Mouse (Mus musculus) heart, embryonic 11.5 days (tissue): ENCODE data around the gene Sirt4. TPM values are rescaled to one million over a fixed set of nuclear protein-coding genes. Genes with fewer than 3 reads are reported as not detected.

Experiments
- ATAC-seq: fragments of 200-750 bp; cut with Nextera tagmentation; replicated peaks from 2 replicates; pipeline ENCODE4 v1.8.0; 2017; ENCODE audit warnings: moderate library complexity; ENCODE audit not compliant: insufficient number of reproducible peaks, low FRiP score, low TSS enrichment
- H3K27ac ChIP-seq: fragments of 300-500 bp; sonication (generic); 2 replicates; pipeline ENCODE4 v1.5.1; 2014; ENCODE audit warnings: mild to moderate bottlenecking, low read depth, low read length
- H3K27me3 ChIP-seq: fragments of 300-500 bp; sonication (generic); 2 replicates; pipeline ENCODE4 v1.6.1; 2014; ENCODE audit warnings: mild to moderate bottlenecking, low read length, mixed read lengths; ENCODE audit not compliant: control insufficient read depth, insufficient read depth
- H3K36me3 ChIP-seq: fragments of 300-500 bp; sonication (generic); 2 replicates; pipeline ENCODE4 v1.6.1; 2014; ENCODE audit warnings: mild to moderate bottlenecking, low read length, moderate library complexity, mixed read lengths; ENCODE audit not compliant: control insufficient read depth, insufficient read depth
- H3K4me1 ChIP-seq: fragments of 300-500 bp; sonication (generic); 2 replicates; pipeline ENCODE4 v1.6.1; 2014; ENCODE audit warnings: low read length; ENCODE audit not compliant: control insufficient read depth, insufficient read depth
- H3K4me2 ChIP-seq: fragments of 300-500 bp; sonication (generic); 2 replicates; pipeline ENCODE4 v1.6.1; 2014; ENCODE audit warnings: mild to moderate bottlenecking, moderate library complexity
- H3K4me3 ChIP-seq: fragments of 300-500 bp; sonication (generic); 2 replicates; pipeline ENCODE4 v1.5.1; 2014; ENCODE audit warnings: low read depth, low read length
- H3K9ac ChIP-seq: fragments of 300-500 bp; sonication (generic); 2 replicates; pipeline ENCODE4 v1.6.1; 2014; ENCODE audit warnings: mild to moderate bottlenecking, low read depth, low read length, moderate library complexity
- H3K9me3 ChIP-seq: fragments of 300-500 bp; sonication (generic); replicated peaks from 2 replicates; pipeline ENCODE4 v1.6.1; 2016; ENCODE audit warnings: low read length; ENCODE audit not compliant: control insufficient read depth
- WGBS: fragments of 180-500 bp; shearing (Covaris S2); extraction: QIAGEN DNeasy Blood & Tissue Kit; methylation state at CpG from one replicate; pipeline ENCODE4 v1.1.7; 2014; ENCODE audit not compliant: insufficient replicate concordance; 5-methylcytosine and 5-hydroxymethylcytosine counted together
- polyA plus RNA-seq: library from polyadenylated mRNA; unstranded; fragments of >200 nt; fragmentation: Nextera tagmentation; extraction: Ambion mirVana; gene quantifications from 2 replicates; pipeline ENCODE4 v1.2.1, GENCODE M21; 2014

Sirt4 gene
- polyA plus RNA-seq, 1 experiment from 2014 or later, result 15.8 TPM

DNA sequence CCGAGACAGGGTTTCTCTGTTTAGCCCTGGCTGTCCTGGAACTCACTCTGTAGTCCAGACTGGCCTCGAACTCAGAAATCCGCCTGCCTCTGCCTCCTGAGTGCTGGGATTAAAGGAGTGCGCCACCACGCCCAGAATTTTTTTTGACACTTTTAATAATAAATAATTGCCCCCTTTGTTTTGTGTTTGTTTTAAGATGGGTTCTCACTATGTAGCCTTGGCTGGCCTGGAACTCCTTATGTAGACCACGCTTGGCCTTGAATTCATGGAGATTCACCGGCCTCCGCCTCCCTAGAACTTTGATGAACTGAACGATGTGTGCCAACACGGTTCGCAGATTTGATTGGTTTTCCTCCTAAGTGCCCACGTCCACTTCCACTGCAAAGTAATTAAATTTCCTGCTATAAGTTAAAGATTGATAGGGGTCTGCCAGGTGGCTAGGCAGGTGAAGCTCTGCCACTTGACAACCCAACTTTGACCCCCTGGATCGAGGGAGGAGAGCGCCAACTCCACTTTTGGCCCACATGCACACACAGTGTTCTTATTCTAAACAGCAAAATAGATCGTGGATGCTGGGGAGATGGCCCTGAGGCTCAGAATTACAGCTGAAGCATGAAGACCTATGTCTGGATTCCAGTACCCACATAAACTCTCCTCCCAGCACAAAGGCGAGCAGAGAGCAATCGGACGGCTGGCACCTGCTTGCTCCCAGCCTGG lies 1.1 kb upstream of the Sirt4 start:
- Histone ChIP-seq H3K4me2 (no peak overlapping the region), H3K27ac (no peak overlapping the region), H3K4me3 (no peak overlapping the region), H3K9me3 (no peaks in the 10 kb centered on the region), H3K36me3 (no peaks in the 10 kb centered on the region), H3K27me3 (peaks cover 11% of the 10 kb centered on the region), H3K4me1 (peaks cover 10% of the 10 kb centered on the region), H3K9ac (no peak overlapping the region)
- no peak for ATAC-seq
- WGBS, result 84% methylated on average over 18 of the region's 18 CpGs

DNA sequence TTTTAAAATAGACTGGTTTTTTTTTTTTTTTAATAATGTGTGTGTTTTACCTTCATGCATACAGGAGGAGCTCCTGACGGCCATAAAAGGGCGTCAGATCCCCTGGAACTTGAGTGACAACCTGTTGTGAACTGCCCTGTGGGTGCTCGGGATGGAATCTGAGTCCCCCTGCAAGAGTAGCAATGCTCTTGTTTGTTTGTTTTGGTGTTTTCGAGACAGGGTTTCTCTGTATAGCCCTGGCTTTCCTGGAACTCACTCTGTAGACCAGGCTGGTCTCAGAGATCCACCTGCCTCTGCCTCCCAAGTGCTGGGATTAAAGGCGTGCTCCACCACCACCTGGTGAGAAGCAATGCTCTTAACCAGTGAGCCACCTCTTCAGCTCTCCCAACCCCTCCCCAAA lies 471 bp upstream of the Sirt4 start:
- Histone ChIP-seq H3K36me3 (no peaks in the 10 kb centered on the region), H3K27ac (no peak overlapping the region), H3K4me1 (peaks cover 10% of the 10 kb centered on the region), H3K9me3 (no peaks in the 10 kb centered on the region), H3K4me3 (peak overlapping the region; percentile 55), H3K9ac (peak overlapping the region; percentile 80), H3K4me2 (peak overlapping the region; percentile 69), H3K27me3 (peaks cover 15% of the 10 kb centered on the region)
- WGBS, result 63% methylated on average over 5 of the region's 5 CpGs
- ATAC-seq, result no peak

DNA sequence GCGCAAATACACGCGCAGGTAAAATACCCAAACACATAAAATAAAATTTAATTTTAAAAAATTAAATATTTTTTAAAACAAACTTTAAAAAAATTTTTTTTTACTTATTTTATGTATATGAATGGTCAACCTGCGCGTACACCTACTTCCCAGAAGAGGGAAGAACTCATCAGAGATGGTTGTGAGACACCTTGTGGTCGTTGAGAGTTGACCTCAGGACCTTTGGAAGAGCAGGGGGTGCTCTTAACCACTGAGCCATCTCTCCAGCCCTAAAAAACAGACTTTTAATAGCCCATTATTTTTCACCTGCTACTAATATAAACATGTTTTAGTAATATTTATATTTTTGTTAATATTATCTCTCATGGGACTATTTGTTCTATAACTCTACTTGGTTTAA lies 1.1 kb downstream of the Sirt4 start:
- Histone ChIP-seq H3K27me3 (peaks cover 22% of the 10 kb centered on the region), H3K27ac (no peak overlapping the region), H3K9ac (no peak overlapping the region), H3K4me2 (no peak overlapping the region), H3K4me1 (peaks cover 7% of the 10 kb centered on the region), H3K36me3 (no peaks in the 10 kb centered on the region), H3K4me3 (no peak overlapping the region), H3K9me3 (no peaks in the 10 kb centered on the region)
- WGBS, result 34% methylated on average over 6 of the region's 6 CpGs
- no peak for ATAC-seq

DNA sequence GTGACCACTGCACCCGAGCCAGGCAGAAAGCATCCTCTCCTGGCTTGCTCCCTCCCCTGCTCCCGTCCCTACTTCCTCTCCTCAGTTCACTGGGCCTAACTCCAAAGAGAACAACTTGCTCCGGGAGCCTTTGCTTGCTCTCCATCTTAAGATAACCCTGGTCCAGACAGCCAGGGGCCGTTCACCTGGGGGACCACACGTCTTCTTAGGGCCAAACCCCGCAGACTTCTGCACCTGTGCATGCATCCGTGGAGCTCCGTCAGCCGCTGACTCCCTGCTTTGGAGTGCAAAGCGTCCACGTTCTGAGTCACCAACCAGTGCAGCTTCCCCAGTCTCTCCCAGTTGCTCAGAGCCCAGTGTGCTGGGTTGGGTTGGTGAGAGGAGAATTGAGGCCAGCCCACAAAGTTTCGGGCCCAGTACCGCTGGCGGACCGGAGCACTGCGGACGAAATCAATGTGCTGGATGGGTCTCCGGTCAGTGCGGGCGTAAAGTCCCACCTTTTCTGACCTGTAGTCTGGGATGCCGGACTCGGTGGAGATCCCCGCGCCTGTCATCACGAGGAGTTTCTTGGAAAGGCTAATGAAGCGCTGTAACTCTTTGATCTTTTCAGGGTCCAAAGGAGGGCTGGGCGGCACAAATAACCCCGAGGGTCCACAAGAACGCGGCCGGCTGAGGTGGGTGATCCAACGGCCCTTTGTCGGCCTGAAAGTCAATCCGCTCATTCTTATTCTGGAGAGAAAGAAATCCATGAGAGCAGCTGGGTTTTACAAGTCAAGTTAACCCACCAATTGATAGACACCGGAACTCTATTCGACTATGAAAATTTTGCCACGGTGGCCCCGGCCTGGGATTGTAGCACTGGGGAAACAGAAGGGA lies 1.9 kb downstream of the Sirt4 start:
- Histone ChIP-seq H3K4me2 (peak overlapping the region; percentile 41), H3K9ac (no peak overlapping the region), H3K9me3 (no peaks in the 10 kb centered on the region), H3K27me3 (peaks cover 22% of the 10 kb centered on the region), H3K36me3 (no peaks in the 10 kb centered on the region), H3K27ac (no peak overlapping the region), H3K4me1 (peaks cover 7% of the 10 kb centered on the region), H3K4me3 (peak overlapping the region; percentile 0; the same call in 1 of the 2 replicates)
- 34% methylated on average over 38 of the region's 38 CpGs for WGBS
- no peak for ATAC-seq

DNA sequence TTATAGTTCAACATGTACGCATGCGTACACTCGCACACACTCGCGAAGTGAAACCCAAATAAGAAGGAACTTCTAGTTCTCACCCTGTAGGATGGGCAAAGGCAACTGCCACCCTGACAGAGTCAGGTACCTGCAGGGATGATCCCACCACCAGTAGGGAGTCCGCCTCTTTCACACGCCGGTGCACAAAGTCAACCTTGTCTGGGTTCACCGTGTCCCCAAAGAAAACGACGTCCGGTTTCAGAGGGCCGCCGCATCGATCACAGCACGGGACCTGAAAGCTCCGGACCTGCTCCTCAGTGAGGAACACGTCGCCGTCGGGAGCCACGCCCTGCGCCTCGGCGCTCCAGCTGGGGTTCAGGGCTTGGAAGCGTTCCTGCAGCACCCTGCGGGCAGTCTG lies 4.4 kb downstream of the Sirt4 start:
- Histone ChIP-seq H3K4me1 (peaks cover 7% of the 10 kb centered on the region), H3K27me3 (peaks cover 22% of the 10 kb centered on the region), H3K9me3 (no peaks in the 10 kb centered on the region), H3K9ac (peak overlapping the region; percentile 56; the same call in 1 of the 2 replicates), H3K4me2 (peak overlapping the region; percentile 60), H3K36me3 (no peaks in the 10 kb centered on the region), H3K4me3 (peak overlapping the region; percentile 34), H3K27ac (no peak overlapping the region)
- 17% methylated on average over 27 of the region's 27 CpGs for WGBS
- ATAC-seq, result no peak

DNA sequence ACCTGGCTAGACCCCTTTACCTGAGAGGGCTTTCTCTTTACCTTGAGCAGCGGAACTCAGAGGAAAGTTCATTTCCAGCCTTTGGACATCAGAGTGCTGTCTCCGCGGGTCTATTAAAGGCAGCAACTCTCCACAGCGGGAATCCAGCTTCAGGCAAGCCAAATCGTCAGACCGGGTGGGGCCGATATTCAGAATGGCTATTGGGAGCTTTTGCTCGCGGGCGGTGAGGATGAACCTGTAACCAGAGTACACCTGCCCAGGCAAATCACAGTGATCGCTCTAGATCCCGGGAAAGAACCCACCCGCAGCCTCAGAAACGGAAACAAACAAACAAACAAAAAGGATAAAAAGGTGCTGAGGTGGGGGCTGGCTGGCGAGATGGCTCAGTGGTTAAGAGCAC lies 5.0 kb downstream of the Sirt4 start:
- no peaks in the 10 kb centered on the region for H3K36me3 ChIP-seq
- peaks cover 3% of the 10 kb centered on the region; the same call in 1 of the 2 replicates for H3K4me1 ChIP-seq
- no peak overlapping the region for H3K27ac ChIP-seq
- no peak overlapping the region for H3K4me3 ChIP-seq
- peaks cover 22% of the 10 kb centered on the region for H3K27me3 ChIP-seq
- H3K9ac ChIP-seq, result no peak overlapping the region
- WGBS, result 39% methylated on average over 15 of the region's 15 CpGs
- H3K9me3 ChIP-seq, result no peaks in the 10 kb centered on the region
- H3K4me2 ChIP-seq, result peak overlapping the region; percentile 60; the same call in 1 of the 2 replicates
- no peak for ATAC-seq

DNA sequence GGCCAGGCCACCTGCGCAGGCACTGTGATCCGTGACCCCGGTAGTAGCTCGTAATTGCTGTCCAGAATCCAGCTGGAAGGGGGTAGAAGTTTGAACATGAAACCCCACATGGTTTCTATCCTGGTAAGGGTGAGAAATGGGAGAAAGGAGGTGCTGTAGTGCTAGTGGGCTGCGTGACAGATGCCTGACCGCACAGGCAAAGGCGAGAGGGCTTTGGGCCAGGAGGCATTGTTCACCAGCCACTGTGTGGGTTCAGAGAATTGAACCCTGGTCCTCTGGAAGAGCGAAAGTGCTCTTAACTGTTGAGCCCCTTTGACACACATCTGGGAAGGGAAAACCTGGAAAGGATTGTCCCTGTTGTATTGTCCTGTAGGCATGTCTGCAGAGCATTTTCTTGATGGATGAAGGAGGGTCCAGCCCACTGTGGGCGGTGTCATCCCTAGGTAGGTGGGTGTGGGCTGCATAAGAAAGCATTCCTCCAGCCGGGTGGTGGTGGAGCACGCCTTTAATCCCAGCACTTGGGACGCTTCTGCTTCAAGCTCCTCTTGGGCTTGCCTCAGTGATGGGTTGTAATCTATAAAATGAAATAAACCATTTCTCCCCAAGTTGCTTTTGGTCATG lies 8.3 kb downstream of the Sirt4 start:
- peaks cover 12% of the 10 kb centered on the region for H3K27me3 ChIP-seq
- peak overlapping the region; percentile 52; the same call in 1 of the 2 replicates for H3K9ac ChIP-seq
- no peak for ATAC-seq
- H3K27ac ChIP-seq, result no peak overlapping the region
- no peaks in the 10 kb centered on the region for H3K4me1 ChIP-seq
- H3K36me3 ChIP-seq, result no peaks in the 10 kb centered on the region
- peak overlapping the region; percentile 71 for H3K4me2 ChIP-seq
- H3K9me3 ChIP-seq, result no peaks in the 10 kb centered on the region
- peak overlapping the region; percentile 40 for H3K4me3 ChIP-seq
- WGBS, result 31% methylated on average over 12 of the region's 12 CpGs

DNA sequence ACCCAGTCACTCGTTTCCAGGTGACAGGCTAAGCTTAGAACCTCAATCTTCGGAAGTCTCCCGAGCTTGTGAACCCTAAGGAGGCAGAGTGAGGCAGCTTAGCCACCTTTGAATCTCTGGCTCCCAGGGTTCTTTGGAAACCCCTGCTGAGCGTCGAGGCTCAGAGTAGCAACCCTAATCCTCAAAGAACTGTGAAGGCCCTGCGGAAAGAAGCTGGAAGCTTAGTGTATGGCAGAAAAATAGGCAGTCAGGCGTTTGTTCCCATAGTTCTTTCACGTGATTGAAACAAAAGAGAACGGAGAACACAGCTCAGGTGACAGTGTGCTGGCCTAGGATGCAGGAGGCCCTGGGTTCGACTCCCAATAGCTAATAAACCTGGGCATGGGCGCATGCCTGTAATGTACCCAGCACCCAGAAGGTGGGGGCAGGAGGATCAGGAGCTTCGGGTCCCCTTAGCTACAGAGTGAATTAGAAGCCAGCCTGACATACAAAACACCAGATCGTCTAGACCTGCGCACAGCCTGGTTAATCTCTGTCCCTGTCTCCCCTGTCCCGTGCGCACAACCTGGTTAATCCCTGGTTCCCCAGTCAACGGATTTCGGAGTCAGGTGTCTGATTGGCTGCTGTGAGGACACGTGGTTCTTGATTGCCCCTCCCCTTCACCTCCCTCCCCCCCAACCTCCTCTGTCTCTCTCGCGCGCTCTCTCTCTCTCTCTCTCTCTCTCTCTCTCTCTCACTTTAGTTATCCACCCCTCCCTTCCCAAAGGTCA lies 9.0 kb downstream of the Sirt4 start:
- Histone ChIP-seq H3K27ac (no peak overlapping the region), H3K4me3 (peak overlapping the region; percentile 40), H3K4me1 (no peaks in the 10 kb centered on the region), H3K36me3 (no peaks in the 10 kb centered on the region), H3K9ac (peak overlapping the region; percentile 52), H3K9me3 (no peaks in the 10 kb centered on the region), H3K4me2 (peak overlapping the region; percentile 71), H3K27me3 (peaks cover 10% of the 10 kb centered on the region)
- 10% methylated on average over 22 of the region's 22 CpGs for WGBS
- ATAC-seq, result peak; percentile 65; the same call in 1 of the 2 replicates
